Mouse (Mus musculus) Patski (cell line): ENCODE results near the gene Abhd16b. TPM values are rescaled to one million over a fixed set of nuclear protein-coding genes. Genes with fewer than 3 reads are reported as not detected.

Source experiments
- ATAC-seq: fragments of 100-300 bp; one replicate; pipeline ENCODE4 v1.8.0; 2021
- CTCF ChIA-PET: fragments of 350-600 bp; sonication (Branson Sonifier 250); formaldehyde crosslinking; loops from one replicate; lab custom pipeline; 2022; ENCODE audit warnings: inconsistent platforms; lab: Charles Lee
- POLR2A ChIA-PET: fragments of 350-600 bp; sonication (Branson Sonifier 250); formaldehyde crosslinking; loops from one replicate; lab custom pipeline; 2022; ENCODE audit warnings: antibody characterized with exemption, inconsistent platforms; lab: Charles Lee
- DNase-seq: peaks from one replicate; pipeline ENCODE4 v3.0.0-alpha.2; 2011; ENCODE audit warnings: low read depth, low spot score
- H3K27me3 ChIP-seq: fragments of 371-371 bp; one replicate; pipeline ENCODE4 v1.5.1; 2021
- CTCF ChIP-seq: fragments of 100-300 bp; IDR thresholded peaks from one replicate; pipeline ENCODE4 v1.5.1; 2021
- in situ Hi-C: fragments of 300-500 bp; cut with MboI; formaldehyde crosslinking; loops from 3 replicates; pipeline ENCODE4 v1.11.1; 2018; ENCODE audit warnings: low pct_unique_long_range_greater_than_20kb, mixed read lengths
- polyA plus RNA-seq: library from polyadenylated mRNA; unstranded; gene quantifications from one replicate; pipeline ENCODE4 v1.2.3, GENCODE M21; 2021

Abhd16b gene
- polyA plus RNA-seq, result 1.0 TPM

DNA sequence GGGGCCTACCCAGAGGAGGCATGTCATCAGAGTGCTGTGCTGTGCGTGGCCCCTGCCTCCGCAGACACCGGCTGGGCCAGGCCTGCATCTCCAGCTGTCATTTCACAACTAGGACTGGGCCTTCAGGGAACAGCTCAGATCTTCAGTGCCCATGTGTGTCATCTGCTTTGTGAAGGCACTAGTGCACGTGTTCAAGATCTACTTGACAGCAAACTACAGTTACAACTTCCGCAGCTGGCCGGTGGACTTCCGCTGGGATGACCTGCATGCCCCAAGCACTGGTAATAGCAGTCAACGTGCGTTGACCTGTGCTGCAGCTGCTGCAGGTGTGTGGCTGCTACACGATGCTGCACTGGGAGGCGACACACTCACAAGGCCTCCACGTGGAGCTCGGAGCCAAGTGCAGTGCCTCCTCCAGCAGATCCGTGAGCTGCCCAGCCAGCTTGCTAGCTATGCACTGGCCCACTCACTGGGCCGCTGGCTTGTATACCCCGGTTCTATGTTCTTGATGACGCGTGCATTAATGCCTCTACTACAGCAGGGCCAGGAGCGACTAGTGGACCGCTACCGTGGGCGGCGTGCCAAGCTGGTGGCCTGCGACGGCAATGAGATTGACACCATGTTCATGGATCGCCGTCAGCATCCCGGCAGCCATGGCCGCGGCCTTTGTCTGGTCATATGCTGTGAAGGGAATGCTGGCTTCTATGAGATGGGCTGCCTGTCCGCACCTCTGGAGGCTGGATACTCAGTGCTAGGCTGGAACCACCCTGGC is at the start of gene Abhd16b:
Gene Abhd16b, plus strand, starts transcription at position 51 of the 772 bp plus-strand sequence.
- POLR2A ChIA-PET, result interaction anchor here (0.6 to 1.5 kb wide), 3 partner anchors 11 to 79 kb away, joined by 3 read pairs; no protein-coding TSS in a partner anchor
- TF ChIP-seq CTCF, result no peak
- CTCF ChIA-PET, result interaction anchor here (1.1 to 3.0 kb wide), 4 partner anchors 75 to 186 kb away, joined by 3 to 11 read pairs (median 3); no protein-coding TSS in a partner anchor
- DNase-seq, result no peak
- no peaks in the 10 kb centered on the region for H3K27me3 ChIP-seq
- in situ Hi-C loops, result no loop called here
- no peak for ATAC-seq

DNA sequence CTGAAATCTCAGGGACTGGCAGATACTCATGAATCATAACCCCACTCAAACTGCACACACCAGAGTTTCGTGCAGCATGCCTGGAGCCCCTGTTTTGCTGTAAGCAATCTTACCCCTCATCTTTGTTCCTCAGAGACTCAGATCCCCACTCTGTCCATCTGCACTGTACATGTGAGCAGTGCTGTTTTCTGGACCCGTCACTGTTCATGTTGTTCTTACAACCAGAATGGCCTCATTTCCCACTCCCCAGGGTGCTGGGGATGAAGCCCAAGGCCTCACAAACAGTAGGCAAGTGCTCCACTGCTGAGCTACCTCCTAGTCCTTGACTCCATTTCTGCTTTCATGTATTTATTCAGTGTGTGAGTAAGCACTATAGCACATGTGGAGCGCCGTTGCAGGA is 40.8 kb upstream of the Abhd16b start:
- CTCF ChIA-PET, result no interaction called here
- in situ Hi-C loops, result no loop called here
- no peak for DNase-seq
- ATAC-seq, result no peak
- POLR2A ChIA-PET, result no interaction called here
- no peaks in the 10 kb centered on the region for H3K27me3 ChIP-seq
- TF ChIP-seq CTCF, result no peak

DNA sequence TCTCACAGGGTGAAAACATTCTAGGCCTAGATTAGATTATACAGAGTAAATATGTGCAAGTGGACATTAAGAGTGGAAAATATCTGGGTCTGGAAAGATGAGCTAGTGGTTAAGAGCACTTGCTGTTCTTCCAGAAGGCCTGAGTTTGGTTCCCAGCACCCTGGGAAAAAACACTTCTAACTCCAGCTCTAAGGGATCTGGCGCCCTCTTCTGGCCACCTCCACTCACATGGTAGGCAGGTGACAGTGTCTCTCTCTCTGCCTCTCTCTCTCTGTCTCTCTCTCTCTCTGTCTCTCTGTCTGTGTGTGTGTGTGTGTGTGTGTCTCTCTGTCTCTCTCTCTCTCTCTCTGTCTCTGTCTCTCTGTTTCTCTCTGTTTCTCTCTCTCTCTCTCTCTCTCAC is 39.7 kb upstream of the Abhd16b start:
- ATAC-seq (no peak), DNase-seq (no peak)
- POLR2A ChIA-PET, result no interaction called here
- CTCF ChIA-PET, result interaction anchor here (1.0 kb wide), 1 partner anchor 42 kb away, joined by 3 read pairs; no protein-coding TSS in a partner anchor
- no peak for TF ChIP-seq CTCF
- no peaks in the 10 kb centered on the region for H3K27me3 ChIP-seq
- in situ Hi-C loops, result no loop called here

DNA sequence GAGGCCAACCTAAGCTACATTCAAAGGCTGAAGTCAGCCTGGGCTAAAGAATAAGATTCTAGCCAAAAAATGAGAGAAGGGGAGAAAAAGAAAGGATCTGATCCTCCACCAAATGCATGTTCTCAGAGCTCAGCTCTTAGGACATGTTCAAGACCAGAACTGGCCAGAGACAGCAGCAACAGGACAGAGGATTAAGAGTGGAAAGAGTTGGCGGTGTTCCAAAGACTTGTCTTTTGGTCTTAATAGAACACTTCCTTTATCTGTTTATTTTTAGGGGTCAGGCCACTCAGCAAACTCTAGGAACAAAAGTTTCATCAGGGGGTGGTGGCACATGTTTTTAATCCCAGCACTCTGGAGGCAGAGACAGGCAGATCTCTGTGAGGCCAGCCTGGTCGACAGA is 37.1 kb upstream of the Abhd16b start:
- no peaks in the 10 kb centered on the region for H3K27me3 ChIP-seq
- ATAC-seq, result no peak
- ChIA-PET CTCF (interaction anchor here (1.1 to 2.2 kb wide), 4 partner anchors 9 to 63 kb away, joined by 3 to 7 read pairs (median 3); no protein-coding TSS in a partner anchor), POLR2A (no interaction called here)
- no peak for TF ChIP-seq CTCF
- in situ Hi-C loops, result loop anchor here (5.0 kb wide), 1 partner anchor 39 kb away; no protein-coding TSS in a partner anchor
- DNase-seq, result no peak

DNA sequence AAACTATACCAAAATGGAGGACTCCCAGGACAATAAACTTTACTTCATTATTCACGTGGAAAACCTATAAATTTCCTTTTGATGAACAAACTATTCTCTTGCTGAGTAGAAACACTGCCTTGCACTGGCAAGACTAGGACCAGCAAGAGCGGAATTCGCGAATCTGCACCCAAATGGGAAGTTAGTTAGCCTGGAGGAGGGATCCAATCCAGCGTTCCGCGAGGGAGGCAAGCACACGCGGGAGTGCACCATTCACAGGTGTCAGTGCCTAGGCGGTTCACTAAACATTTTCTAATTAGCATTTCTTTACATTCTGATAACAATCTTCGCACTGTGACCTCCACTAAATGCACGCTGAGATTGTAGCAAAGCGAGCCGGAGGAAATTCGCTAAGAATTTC is 35.2 kb upstream of the Abhd16b start:
- POLR2A ChIA-PET, result interaction anchor here (1.7 kb wide), 1 partner anchor 63 kb away, joined by 3 read pairs; no protein-coding TSS in a partner anchor
- TF ChIP-seq CTCF, result no peak
- in situ Hi-C loops, result loop anchor here (5.0 kb wide), 1 partner anchor 41 kb away; no protein-coding TSS in a partner anchor

DNA sequence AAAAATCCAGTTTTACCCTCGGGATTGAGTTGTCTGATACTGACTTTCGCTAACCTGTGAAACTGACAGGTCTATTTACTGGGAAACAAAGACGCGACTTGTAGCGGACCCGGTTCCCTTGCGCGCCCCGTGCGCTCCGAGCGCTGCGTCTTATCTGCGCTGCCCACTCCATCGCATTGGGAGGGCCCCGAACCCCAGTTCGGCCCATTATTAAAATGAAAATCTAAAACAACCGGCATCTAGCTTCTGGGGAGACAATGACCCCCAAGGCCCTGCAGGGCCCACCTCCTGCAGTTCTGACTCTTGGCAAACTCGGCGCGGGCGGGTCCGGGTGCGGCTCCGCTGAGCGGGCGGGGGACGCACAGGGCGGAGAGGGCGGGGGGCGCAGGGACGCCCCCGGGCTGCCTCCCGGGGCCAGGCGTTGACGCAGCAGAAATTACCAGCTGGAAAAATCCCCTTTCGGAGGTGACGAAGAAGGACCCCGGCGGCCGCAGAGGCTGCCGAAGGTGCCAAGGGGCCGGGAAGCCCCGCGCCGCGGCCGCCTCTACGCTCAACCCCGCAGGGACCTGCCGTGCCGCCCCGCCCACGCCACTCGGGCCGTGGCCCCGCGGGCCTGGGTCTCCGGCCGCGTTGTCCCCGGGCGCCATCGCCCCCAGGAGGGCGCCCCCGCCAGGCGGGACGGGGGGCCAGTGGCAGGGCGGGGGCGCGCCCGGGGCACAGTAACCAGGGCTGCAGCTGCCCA is 34.4 kb upstream of the Abhd16b start:
- in situ Hi-C loops, result loop anchor here (5.0 kb wide), 1 partner anchor 41 kb away; no protein-coding TSS in a partner anchor

More for the DNA sequence above, 35.2 kb upstream of the Abhd16b start:
- DNase-seq, result no peak
- H3K27me3 ChIP-seq, result no peaks in the 10 kb centered on the region
- ATAC-seq, result no peak
- CTCF ChIA-PET, result interaction anchor here (0.8 to 1.7 kb wide), 2 partner anchors 16 to 46 kb away, joined by 3 read pairs; no protein-coding TSS in a partner anchor

DNA sequence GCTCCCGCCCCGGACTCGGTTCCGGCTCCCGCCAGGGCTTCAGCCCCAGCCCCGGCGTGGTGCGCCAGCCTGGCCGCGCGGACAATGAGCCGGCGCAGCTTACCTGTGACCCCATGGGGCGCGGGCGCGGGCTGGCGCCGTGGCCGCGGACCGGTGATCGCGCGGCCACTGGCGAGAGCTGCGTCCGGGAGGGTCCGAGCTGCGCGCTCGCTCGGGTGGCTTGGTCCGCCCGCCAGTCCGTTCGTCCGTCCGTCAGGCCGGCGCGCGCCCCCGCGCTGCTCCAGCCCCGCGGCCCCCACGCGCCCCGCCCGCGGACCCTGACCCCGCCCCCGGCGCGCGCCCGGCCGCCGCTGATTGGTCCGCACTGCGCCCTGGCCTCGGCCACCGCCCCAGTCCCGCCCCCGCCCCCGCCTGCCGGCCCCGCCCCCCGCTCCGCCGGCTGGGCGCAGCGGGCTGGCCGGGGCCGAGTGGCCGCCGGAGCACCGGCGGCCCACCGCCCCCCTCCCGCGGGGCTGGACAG is 33.8 kb upstream of the Abhd16b start, which contains the start of gene Zbtb46:
Gene Zbtb46, minus strand, starts transcription at position 274 of the 520 bp plus-strand sequence.
- in situ Hi-C loops, result loop anchor here (5.0 kb wide), 1 partner anchor 42 kb away; no protein-coding TSS in a partner anchor
- no peak for TF ChIP-seq CTCF
- no peaks in the 10 kb centered on the region for H3K27me3 ChIP-seq
- POLR2A ChIA-PET, result interaction anchor here (1.2 to 1.7 kb wide), 2 partner anchors 36 to 64 kb away, joined by 3 read pairs; no protein-coding TSS in a partner anchor
- CTCF ChIA-PET, result interaction anchor here (1.1 kb wide), 1 partner anchor 41 kb away, joined by 3 read pairs; no protein-coding TSS in a partner anchor
- ATAC-seq (peak; percentile 82), DNase-seq (no peak)

More for the DNA sequence above, 34.4 kb upstream of the Abhd16b start:
- CTCF ChIA-PET, result interaction anchor here (0.8 kb wide), 1 partner anchor 46 kb away, joined by 3 read pairs; no protein-coding TSS in a partner anchor
- no peaks in the 10 kb centered on the region for H3K27me3 ChIP-seq
- ATAC-seq (peak; percentile 6), DNase-seq (no peak)
- POLR2A ChIA-PET, result interaction anchor here (1.2 to 1.7 kb wide), 2 partner anchors 37 to 63 kb away, joined by 3 read pairs; no protein-coding TSS in a partner anchor
- TF ChIP-seq CTCF, result no peak

DNA sequence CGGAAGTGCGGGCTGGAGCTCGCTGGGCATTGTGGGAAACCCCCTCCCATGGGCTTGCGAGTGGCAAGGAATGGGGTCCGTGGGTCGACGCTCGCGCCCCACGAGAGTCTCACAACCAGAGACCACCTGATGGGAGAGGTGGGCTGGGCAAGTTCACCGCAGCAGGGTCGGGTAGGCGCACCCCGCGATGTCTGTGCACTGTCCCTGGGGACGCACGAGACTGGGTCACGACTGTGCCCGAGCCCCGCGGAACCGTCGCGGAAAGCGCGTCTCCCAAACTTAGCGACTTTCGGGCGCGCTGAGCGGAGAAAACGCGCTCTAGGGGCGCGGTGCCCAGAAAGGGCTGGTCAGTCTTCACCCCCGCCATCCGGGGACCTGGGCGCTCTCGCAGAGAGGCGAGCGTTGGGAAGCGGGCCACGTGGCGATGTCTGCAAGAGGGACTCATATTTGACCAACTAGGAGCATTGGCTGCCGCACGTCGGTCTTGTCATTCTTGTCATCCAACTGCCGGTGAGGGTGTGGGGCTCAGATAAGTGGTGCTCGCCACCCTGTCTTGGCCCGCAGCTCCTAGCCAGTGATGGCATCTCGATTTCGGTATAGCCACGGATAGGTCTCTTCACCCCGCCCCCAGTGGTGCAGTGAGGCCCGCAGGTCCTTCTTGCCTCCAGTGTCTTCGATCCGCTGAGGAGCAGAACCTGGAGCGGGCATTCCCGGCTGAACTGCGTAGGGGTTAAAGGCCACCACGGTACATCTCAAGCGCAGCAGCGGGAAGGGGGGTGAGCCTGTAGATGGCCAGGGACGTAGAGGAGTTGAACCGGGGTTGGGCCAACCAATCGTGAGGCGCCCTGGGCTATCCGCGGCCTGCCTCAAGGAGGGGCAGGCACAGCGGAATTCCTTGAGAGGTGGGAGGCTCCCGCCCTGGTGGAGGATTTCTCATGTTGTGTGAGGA is 33.1 kb upstream of the Abhd16b start:
- CTCF ChIA-PET, result interaction anchor here (1.1 kb wide), 1 partner anchor 42 kb away, joined by 3 read pairs; no protein-coding TSS in a partner anchor
- H3K27me3 ChIP-seq, result no peaks in the 10 kb centered on the region
- in situ Hi-C loops, result loop anchor here (5.0 kb wide), 1 partner anchor 43 kb away; no protein-coding TSS in a partner anchor
- no peak for TF ChIP-seq CTCF
- POLR2A ChIA-PET, result interaction anchor here (1.2 to 1.7 kb wide), 2 partner anchors 36 to 65 kb away, joined by 3 read pairs; no protein-coding TSS in a partner anchor
- ATAC-seq (peak; percentile 5), DNase-seq (no peak)

DNA sequence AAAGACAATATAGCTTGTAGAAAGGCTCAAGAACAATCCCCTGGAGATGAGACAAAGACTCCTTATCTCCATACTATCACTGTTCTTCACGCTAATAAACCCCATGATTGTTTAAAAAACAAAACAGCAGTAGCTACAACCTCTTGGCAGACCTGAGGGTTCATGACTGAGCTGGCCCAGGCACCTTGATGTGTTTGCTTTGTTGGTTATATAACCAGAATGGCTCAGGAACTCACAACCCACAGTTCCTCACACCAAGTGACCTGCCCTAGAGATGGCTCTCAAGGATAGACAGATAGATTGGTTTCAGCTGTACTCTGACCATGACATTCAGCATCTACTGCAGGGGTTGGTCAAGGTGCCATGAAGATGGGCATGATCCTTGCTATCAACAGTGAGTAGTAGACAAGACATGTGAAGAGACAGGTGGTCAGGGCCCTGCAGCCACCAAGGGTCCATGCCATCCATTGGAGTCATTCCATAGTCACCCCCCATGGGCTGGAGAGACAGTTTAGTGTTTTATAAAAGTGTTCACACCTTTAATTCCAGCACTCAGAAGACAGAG is 31.4 kb upstream of the Abhd16b start:
- DNase-seq (no peak), ATAC-seq (no peak)
- no peak for TF ChIP-seq CTCF
- in situ Hi-C loops, result no loop called here
- ChIA-PET CTCF (no interaction called here), POLR2A (interaction anchor here (0.9 kb wide), 2 partner anchors 14 to 35 kb away, joined by 3 to 4 read pairs; partner anchors contain the start of gene Tpd52l2)
- H3K27me3 ChIP-seq, result peaks cover 4% of the 10 kb centered on the region
